Mouse (Mus musculus) left cerebral cortex, postnatal 14 days (tissue): Measurements from ENCODE around the gene 4930556J24Rik. TPM values are rescaled to one million over a fixed set of nuclear protein-coding genes. Genes with fewer than 3 reads are reported as not detected.
"Not testable (repeated sequence)": the region's sequence is repeated elsewhere in the genome, so short reads cannot be mapped to it uniquely, and the experiment has no call there.

Experiments
- DNase-seq, 2 experiments: peaks; one replicate each; pipeline ENCODE4 v3.0.0; 2021 to 2022; ENCODE audit warnings: low spot score in 2 of 2, mixed read lengths in 1 of 2
- intact Hi-C: fragments of 180-260 bp; cut with DNase I; formaldehyde crosslinking; loops from one replicate; pipeline ENCODE4 v1.15.1; 2025
- total RNA-seq, 2 experiments: library from RNA; stranded (reverse); gene quantifications; 2 replicates each; pipeline ENCODE4 v1.2.3; 2021

4930556J24Rik gene
- total RNA-seq, 2 experiments from 2014 or later: not detected

DNA sequence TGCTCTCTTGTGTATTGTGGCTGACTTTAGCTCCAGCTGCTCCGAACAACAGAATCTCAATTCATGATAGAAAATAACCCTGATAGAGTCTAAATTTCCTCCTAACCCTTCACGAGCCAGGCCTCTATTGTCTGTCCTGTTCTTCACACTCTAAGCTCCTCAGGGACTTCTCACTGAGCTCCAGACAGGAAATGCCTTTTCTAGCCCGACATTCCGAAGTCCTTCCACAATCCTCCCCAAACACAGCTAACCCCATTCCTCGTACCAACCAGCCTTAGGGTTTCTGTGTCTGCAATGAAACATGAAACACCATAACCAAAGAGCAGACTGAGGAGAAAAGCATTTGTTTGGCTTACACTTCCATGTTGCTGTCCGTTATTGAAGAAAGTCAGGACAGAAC lies 5.0 kb upstream of the 4930556J24Rik start:
- no peak for DNase-seq
- intact Hi-C loops: no loop called here

DNA sequence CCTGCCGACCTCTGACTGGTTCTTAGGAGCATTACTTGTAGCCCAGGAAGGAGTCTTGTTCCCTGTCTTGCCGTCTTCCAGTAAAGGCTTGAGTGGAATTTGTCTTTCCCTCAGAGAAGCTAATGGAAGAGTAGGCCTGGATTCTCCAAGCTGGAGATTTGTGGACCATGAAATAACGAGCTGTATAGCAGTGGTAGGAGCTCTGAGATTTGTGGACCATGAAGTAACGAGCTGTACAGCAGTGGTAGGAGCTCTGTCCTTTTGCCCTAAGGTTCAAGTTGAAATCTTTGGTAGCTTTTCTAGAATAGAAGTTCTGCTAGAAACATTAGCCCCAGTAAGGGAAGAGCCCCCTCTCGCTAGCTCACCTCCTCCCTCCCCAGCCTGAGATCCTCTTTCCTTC lies 1.8 kb upstream of the 4930556J24Rik start:
- intact Hi-C loops: no loop called here
- DNase-seq: no peak

DNA sequence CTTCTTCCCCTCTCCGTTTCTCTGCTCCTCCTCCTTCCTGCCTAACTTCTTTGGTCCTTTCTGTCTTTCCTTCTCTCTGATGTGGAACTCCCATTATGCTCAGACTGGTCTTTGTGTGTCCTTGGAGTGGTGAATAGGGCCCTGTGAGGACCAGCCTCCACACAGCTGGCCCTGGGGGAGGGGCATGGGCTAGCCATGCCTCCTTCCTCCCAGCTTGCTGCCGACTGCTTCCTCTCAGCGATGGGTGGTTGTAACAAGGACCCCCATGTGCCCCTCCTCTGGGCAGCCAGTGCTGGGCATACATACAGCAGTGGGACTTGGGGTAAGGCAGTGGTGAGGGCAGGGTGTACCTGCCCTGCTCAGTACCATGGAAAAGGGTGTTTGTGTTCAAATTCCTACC lies 2.3 kb downstream of the 4930556J24Rik start:
- intact Hi-C loops: no loop called here
- DNase-seq: peak in 1 of 2 experiments; percentile 31

DNA sequence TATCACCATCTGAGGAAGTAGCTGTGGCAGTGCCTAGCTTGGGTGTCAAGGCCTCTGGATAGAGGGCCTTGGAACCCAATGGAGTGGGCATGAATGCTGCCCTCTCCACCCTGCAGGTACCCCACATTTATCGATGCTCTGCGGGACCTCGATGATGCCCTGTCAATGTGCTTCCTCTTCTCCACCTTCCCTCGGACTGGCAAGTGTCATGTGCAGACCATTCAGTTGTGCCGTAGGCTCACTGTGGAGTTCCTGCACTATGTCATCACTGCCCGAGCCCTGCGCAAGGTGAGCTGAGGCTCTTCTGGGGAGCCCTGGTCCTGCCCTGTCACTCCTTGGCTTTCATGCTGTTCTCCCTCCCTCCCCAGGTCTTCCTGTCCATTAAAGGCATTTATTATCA lies 3.5 kb downstream of the 4930556J24Rik start:
- no peak for DNase-seq
- intact Hi-C loops: no loop called here

DNA sequence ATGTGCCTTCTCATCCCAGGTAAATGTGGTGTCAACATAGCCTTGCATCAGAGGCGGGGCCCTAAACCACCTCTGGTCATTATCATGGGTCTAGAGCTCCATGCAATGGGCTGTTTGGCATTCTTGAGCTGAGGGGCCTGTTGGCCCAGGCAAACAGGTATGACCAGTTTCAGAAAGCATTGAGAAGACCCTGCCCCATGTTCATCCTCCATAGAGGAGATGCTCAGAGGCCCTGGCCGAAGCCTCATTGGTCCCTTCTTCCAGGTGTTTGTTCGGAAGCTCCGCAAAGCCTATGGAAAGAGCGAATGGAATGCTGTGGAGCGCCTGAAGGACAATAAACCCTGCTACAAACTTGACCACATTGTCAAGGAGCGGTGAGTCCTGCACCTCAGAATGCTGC lies 6.2 kb downstream of the 4930556J24Rik start:
- intact Hi-C loops: no loop called here

DNA sequence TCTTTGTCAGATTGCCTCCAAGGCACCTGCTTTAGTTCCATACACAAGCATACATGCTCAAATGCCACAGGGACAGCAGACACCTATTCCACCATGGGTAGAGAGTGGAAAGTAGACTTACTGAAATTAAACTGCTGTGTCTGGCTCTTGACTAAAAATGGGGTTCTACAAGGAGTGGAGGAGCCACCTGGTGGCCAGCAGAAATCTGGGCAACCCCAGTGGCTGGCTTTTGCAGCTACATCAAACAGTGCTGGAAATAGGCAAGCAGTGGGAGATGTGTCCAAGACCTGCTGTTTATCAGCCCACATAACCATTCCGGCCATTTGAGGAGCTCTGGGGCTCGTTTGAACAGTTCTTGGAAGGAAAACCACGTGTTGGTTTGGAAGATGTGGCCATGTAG lies 6.7 kb downstream of the 4930556J24Rik start:
- intact Hi-C loops: no loop called here
- DNase-seq: peak; percentile 27 to 52

More for the DNA sequence above, 6.2 kb downstream of the 4930556J24Rik start:
- no peak for DNase-seq

DNA sequence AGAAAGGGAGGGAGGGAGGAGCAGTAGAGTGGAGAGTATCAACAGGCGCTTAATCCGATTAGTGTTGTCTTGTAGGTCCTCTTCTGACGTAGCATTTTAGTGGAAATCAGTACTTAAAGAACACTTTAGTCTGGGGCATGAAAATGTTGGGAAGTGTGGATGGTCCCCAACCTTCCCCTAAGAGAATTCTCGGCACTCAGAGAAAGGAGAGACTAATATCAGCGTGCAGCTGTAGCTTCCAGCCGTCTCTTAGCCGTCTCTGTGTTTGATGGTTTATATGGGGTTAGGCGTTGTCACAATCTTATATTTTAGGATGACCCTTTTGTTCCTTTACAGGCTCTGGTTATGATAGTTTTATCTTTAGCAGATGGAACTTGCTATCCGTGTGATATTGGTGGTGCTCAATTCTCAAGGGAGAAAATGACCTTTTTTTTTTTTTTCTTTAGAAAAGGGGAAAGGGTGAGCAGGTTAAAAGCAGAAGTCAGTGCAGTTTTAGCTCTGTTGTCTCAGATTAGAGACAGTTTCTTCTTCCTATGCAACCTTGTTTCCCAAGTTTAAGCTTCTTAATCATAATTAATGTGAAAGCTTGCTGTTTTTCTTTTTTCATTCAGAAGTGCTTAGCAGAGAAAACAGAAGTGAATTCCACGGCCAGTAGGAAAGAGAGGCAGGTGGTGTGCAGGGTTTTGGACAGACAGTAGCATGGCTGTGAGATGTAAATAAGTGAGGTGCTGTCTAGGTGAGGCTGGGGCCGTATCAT lies 12.0 kb downstream of the 4930556J24Rik start:
- DNase-seq: no peak
- intact Hi-C loops: no loop called here

DNA sequence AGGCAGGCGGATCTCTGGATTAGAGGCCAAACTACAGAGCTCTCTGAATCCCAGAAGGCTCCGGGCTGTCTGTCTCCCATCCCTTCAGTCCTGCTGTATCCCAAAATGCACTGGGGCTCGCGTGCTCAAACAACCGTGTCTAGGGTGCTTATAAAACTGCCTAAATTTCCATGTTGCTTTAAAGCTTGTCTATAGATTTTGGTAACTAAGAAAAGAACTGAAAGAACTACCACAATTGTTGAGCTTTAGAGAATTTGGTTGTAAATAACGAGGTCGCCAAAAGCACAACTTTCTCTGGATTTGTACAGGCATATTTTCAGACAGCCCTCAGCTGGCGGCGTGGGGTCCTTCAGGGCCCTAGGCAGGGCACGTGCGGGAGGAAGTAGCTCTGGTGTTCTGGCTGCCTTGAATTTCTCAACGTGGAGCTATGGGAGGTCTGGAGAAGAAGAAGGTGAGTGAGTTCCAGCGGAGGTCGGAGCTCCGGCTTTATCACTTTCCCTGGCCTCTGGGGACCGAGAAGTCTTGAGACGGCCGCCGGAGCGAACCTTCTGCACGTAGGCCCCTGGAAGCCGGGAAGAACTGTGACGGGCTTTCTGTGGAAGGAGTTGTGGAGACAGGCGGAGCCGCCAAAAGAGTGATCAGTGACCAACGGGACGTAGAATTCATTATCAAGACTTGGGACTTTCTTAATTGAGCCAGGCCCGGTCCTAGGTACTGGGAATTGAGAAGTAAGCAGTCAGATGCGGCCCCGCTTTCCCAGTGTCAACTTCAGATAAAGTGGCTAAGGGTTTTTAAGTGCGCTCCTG lies 12.8 kb downstream of the 4930556J24Rik start, which contains the start of gene Pes1:
TSS of gene Pes1 (plus strand) at position 366 of the 806 bp plus-strand sequence.
- peak; percentile 81 to 85 for DNase-seq
- intact Hi-C loops: no loop called here

DNA sequence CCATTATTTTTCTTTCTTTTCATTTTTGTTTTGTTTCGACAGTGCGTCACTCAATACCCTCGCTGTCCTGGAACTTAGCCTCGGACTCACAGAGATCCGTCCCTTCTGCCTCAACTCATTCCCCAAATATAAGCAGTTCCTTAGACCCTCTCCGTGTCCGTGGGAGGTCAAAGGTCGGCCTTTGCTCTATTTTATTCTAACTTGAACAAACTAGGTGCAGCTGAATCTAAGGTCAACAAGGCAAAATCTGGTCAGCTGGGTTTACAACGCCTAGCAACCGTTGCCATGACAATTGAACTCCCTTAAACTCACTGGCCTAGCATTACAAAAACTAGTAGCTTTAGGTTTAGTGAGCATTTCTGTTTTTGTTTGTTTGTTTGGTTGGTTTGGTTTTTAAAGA lies 13.4 kb downstream of the 4930556J24Rik start:
- no peak for DNase-seq
- intact Hi-C loops: no loop called here

DNA sequence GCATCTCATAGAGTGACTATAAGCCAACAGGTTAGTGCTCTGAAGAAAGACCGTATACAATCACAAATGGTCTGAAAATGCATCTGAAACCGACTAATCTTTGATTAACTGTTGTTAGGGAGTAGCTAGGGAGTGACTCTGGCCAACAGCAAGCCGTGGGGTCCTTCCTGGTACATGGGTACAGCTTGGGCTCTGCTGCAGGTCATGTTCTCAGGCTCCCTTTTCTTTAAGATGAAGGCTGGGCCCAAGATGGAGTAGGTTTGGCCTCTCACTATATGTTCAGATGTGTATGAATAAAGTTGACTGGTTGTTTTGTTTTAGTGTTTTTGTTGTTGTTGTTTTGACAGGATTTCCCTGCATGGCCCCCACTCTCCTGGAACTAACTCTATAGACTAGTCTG lies 14.8 kb downstream of the 4930556J24Rik start:
- intact Hi-C loops: no loop called here
- no peak for DNase-seq

DNA sequence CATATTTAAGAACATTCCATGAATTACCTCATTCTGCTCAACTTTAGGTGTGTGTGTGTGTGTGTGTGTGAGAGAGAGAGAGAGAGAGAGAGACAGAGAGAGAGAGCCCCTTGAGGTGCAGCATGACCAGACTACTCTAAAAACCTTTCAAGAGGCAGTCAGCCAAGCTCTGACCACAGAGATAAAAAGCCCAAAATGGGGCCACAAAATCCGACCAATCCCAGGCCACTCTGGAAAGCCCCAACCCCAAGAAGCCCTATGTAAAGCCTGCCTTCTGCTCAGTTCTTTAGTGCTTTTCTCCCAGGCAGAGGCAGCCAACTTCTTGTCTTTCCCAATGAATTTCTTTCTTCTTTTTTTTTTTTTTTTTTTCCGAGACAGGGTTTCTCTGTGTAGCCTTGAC lies 15.7 kb downstream of the 4930556J24Rik start:
- DNase-seq: no peak
- intact Hi-C loops: no loop called here

DNA sequence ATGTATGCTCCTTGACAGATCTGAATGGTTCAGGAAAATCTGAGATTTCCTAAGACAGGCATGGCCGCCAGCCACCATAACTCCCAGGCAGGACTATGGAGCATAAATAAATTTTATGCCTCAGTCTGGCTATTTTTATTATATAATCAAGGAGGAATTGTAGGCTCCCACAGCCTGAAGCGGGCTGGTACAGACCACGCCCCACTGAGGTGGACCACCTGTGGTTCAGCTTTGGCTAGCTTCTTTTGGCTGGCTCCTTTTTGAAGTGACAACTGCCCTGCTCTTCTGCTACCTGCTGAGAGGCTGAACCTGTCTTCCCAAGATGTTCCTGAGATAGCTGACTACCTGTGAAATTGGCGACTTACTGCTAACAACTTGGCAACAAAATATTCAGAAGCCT lies 21.2 kb downstream of the 4930556J24Rik start:
- DNase-seq, intact Hi-C loops: not testable (repeated sequence)

DNA sequence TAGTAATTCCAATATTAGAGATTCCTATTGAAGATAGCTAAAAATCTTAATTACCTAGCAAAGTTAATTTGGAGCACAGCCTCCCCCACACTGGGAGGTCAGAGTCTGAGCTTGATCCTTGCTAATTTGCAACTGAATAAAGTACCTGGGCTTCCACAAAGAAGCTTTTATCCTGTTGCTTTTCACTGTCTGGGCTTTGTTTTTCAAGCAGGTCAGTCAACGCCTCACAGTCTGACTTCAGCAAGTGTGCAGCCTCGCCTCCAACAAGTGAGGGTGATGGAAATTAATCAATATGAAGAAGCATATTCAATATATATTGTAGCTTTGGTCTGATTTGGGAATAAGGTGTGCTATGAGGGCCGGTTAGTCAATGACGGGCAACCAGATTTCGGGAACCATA lies 21.7 kb downstream of the 4930556J24Rik start:
- intact Hi-C loops: not testable (repeated sequence)

DNA sequence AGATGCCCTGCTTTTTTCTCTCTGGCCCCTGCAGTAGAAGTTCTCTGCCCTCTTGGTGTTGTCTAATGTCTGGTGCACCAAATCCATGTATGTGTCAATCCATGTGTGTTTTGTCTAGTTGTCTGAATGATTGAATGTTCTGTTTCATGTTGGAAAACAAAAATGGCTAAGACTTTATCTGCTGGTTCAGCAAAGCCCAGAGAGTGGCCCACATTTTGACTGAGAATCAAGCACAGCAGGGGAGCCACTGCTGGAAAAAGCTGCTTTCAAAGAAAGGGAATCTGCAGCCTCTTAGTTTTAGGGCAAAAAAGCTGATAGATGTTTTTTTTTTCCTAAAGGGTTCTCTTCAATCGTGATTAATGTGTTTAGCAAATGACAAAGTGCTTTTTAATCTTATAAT lies 30.2 kb downstream of the 4930556J24Rik start:
- intact Hi-C loops: no loop called here

More for the DNA sequence above, 21.7 kb downstream of the 4930556J24Rik start:
- DNase-seq: not testable (repeated sequence)

DNA sequence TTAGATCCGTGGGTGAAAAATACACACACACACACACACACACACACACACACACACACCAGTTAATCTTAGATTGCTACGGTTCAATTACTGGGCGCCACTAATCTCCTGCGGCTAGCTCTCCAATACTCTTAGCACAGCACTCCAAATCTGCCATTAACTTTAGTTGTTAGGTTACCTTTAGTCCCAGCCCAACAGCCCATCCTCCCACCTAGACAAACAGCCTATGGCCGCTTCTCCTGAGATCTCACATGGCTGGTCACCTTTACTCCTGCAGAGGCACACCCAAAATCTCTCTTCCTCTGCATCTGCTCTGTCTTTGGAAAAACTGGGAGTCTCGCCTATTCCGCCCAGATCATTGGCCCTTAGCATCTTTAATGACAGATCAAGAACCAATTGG lies 35.2 kb downstream of the 4930556J24Rik start:
- intact Hi-C loops: no loop called here
- no peak for DNase-seq

More for the DNA sequence above, 30.2 kb downstream of the 4930556J24Rik start:
- no peak for DNase-seq

DNA sequence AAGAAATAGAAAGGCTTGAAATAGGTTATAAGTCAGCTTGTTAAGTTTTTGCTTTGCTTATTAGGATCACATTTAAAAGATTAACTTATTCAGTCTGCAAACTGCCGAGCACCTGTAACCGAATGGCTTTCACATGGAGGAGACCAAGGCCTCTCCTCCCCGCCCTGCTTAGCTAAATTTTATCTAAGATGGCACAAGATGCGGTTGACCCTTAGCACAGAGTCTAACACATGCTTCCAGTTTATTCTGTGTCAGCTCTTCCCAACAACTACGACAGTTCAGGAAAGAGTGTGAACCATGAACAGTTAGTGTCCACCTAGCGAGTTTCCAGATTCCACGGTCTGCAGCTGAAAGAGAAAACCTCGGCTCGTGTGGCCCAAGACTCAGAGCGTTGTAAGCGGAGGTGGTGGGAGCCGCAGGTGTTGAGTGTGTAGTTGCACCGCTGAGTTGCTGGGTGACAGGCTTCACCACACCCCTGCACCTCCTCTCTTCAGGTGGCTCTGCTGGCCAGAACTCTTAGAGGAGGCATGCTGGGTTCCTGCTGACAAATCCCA lies 39.2 kb downstream of the 4930556J24Rik start:
- intact Hi-C loops: no loop called here
- DNase-seq: no peak

DNA sequence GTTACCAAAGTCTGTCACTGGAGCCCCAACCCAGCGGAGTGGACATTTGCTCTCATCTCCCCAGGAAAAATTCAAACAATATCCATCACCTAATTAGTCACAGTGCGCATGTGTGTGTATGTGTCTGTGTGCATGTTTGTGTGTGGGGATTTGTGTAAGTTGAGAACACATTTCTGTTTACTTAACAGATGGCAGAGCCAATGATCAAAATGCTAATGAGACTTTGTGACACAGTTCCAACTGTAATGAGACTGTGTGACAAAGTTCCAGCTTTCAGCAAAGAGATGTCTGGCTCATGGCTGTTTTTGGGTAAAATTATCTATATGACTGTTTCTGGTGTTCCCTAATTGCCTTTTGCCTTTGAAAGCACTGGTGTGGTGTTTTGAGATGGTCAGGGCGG lies 40.3 kb downstream of the 4930556J24Rik start:
- intact Hi-C loops: no loop called here
- DNase-seq: no peak

DNA sequence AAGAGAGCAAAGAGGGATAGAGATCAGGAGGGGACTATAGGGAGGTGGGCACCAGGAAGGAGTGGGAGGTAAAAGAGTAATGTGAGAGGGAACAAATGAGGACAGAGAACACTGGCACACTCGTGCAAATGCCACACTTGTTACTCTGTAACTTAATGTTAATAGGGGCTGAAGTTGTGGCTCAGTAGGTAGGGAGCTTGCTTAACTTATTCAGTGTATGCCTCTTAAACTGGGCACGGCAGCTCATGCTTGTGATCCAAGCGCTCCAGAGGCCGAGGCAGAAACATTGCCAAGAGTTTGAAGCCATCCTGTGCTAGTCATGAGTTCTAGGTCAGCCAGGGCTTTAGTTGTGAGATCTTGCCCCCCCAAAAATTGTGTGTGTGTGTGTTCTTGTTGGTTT lies 41.4 kb downstream of the 4930556J24Rik start:
- DNase-seq: no peak
- intact Hi-C loops: no loop called here

DNA sequence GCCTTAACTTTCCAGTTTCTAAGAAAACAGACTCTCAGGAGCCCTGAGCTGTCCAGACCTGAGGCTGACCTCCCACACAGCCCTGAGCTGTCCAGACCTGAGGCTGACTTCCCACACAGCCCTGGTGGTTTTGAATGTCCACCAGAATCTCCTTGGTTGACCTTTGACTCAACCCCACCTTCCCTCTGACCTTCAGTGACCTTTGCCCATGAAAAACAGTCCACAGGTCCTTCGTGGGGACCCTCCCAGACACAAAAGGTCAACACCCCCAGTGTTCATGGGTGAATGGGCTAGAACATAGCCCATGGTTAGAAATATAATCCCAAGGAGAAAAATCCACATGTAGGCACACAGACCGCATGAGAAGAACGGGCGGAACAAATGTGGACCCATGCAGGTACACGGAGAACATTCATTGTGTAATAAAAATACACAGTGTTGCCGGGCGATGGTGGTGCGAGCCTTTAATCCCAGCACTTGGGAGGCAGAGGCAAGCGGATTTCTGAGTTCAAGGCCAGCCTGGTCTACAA lies 42.8 kb downstream of the 4930556J24Rik start:
- DNase-seq: no peak
- intact Hi-C loops: no loop called here
